Mouse (Mus musculus) CH12.LX (cell line): ENCODE data around the gene Vav1. TPM values are rescaled to one million over a fixed set of nuclear protein-coding genes. Genes with fewer than 3 reads are reported as not detected.
"Not testable (repeated sequence)": the region's sequence is repeated elsewhere in the genome, so short reads cannot be mapped to it uniquely, and the experiment has no call there.

Experiments
- DNase-seq: peaks from one replicate; pipeline ENCODE4 v3.0.0-alpha.2; 2013; ENCODE audit errors: extremely low read depth
- H3K27ac ChIP-seq: 2 replicates; pipeline ENCODE4 v1.5.1; 2012; ENCODE audit warnings: low read depth, mild to moderate bottlenecking, control low read depth, moderate library complexity; ENCODE audit not compliant: insufficient read depth
- H3K27me3 ChIP-seq: replicated peaks from 2 replicates; pipeline ENCODE3; 2012; ENCODE audit warnings: inconsistent platforms
- H3K36me3 ChIP-seq, 2 experiments: replicated peaks in 1 of 2; 2 replicates each; pipeline versions ENCODE3 to v1.6.1; 2012; ENCODE audit warnings: inconsistent platforms in 1 of 2, low read length in 1 of 2, mild to moderate bottlenecking in 1 of 2, mixed read lengths in 1 of 2, moderate library complexity in 1 of 2; ENCODE audit not compliant: control insufficient read depth in 1 of 2, insufficient read depth in 1 of 2
- H3K4me1 ChIP-seq, 2 experiments: 2 replicates each; pipeline ENCODE4 v1.6.1; 2012; ENCODE audit warnings: inconsistent platforms in 1 of 2, moderate library complexity in 1 of 2; ENCODE audit not compliant: insufficient read depth in 2 of 2, control insufficient read depth in 1 of 2
- H3K4me2 ChIP-seq: 2 replicates; pipeline ENCODE4 v1.6.1; 2012; ENCODE audit warnings: low read depth, mild to moderate bottlenecking, control low read depth; ENCODE audit not compliant: poor library complexity, insufficient read depth, severe bottlenecking
- H3K4me3 ChIP-seq, 3 experiments: fragments of 150-350 bp in 1 of 3; sonication (generic) in 1 of 3; replicated peaks in 1 of 3; 2 replicates each; pipeline versions ENCODE3 to v1.5.1; 2011 to 2012; ENCODE audit warnings: low read depth in 2 of 3, low read length in 2 of 3, mild to moderate bottlenecking in 2 of 3, moderate library complexity in 2 of 3, control low read depth in 1 of 3, improper control_type of control experiment in 1 of 3, inconsistent platforms in 1 of 3, mixed read lengths in 1 of 3; ENCODE audit not compliant: poor library complexity in 1 of 3
- H3K79me2 ChIP-seq: replicated peaks from 2 replicates; pipeline ENCODE4 v1.6.1; 2012; ENCODE audit warnings: mild to moderate bottlenecking, moderate library complexity; ENCODE audit not compliant: control insufficient read depth, poor library complexity, insufficient read depth, severe bottlenecking; ENCODE audit errors: extremely low read depth
- H3K9ac ChIP-seq: 2 replicates; pipeline ENCODE4 v1.6.1; 2012; ENCODE audit warnings: low read depth, mild to moderate bottlenecking, control low read depth, moderate library complexity; ENCODE audit not compliant: insufficient read depth
- H3K9me3 ChIP-seq: replicated peaks from 2 replicates; pipeline ENCODE3; 2012; ENCODE audit warnings: low read length, inconsistent platforms, mixed read lengths
- BHLHE40 ChIP-seq: IDR thresholded peaks from 2 replicates; pipeline ENCODE4 v1.6.1; 2011; ENCODE audit warnings: mild to moderate bottlenecking, low read depth, low read length, improper control_type of control experiment
- CHD1 ChIP-seq: IDR thresholded peaks from 2 replicates; pipeline ENCODE4 v1.6.1; 2012; ENCODE audit warnings: low read depth, low read length, improper control_type of control experiment, inconsistent platforms
- CHD2 ChIP-seq: IDR thresholded peaks from 2 replicates; pipeline ENCODE4 v1.6.1; 2011; ENCODE audit warnings: low read length, improper control_type of control experiment
- CTCF ChIP-seq, 2 experiments: IDR thresholded peaks in 1 of 2; conservative IDR thresholded peaks in 1 of 2; 2 replicates each; pipeline ENCODE4 v1.5.1; 2011 to 2012; ENCODE audit warnings: low read depth in 2 of 2, low read length in 2 of 2, improper control_type of control experiment in 1 of 2, inconsistent platforms in 1 of 2, mild to moderate bottlenecking in 1 of 2, moderate library complexity in 1 of 2
- E2F4 ChIP-seq: IDR thresholded peaks from 2 replicates; pipeline ENCODE4 v1.6.1; 2011; ENCODE audit warnings: low read depth, low read length, improper control_type of control experiment; ENCODE audit not compliant: insufficient replicate concordance
- EP300 ChIP-seq: IDR thresholded peaks from 2 replicates; pipeline ENCODE4 v1.6.1; 2011; ENCODE audit warnings: low read length, improper control_type of control experiment
- ETS1 ChIP-seq: conservative IDR thresholded peaks from 2 replicates; pipeline ENCODE4 v1.6.1; 2012; ENCODE audit warnings: low read depth, mild to moderate bottlenecking, inconsistent platforms, low read length, improper control_type of control experiment, moderate library complexity
- GABPA ChIP-seq: IDR thresholded peaks from 2 replicates; pipeline ENCODE4 v1.6.1; 2012; ENCODE audit warnings: low read depth, low read length, improper control_type of control experiment, inconsistent platforms; ENCODE audit not compliant: insufficient replicate concordance
- JUN ChIP-seq: IDR thresholded peaks from 2 replicates; pipeline ENCODE4 v1.6.1; 2011; ENCODE audit warnings: low read depth, mild to moderate bottlenecking, low read length, improper control_type of control experiment, moderate library complexity; ENCODE audit not compliant: insufficient read depth
- JUND ChIP-seq: conservative IDR thresholded peaks from 2 replicates; pipeline ENCODE4 v1.6.1; 2011; ENCODE audit warnings: low read depth, low read length, improper control_type of control experiment
- KAT2A ChIP-seq: IDR thresholded peaks from 2 replicates; pipeline ENCODE4 v1.6.1; 2012; ENCODE audit warnings: low read length, improper control_type of control experiment, inconsistent platforms; ENCODE audit not compliant: insufficient replicate concordance
- MAFK ChIP-seq: IDR thresholded peaks from 2 replicates; pipeline ENCODE4 v1.6.1; 2011; ENCODE audit warnings: low read length, improper control_type of control experiment; ENCODE audit not compliant: insufficient replicate concordance
- MAX ChIP-seq: IDR thresholded peaks from 2 replicates; pipeline ENCODE4 v1.6.1; 2011; ENCODE audit warnings: low read length, improper control_type of control experiment
- MEF2A ChIP-seq: IDR thresholded peaks from 2 replicates; pipeline ENCODE4 v1.6.1; 2014; ENCODE audit warnings: low read depth, mild to moderate bottlenecking, inconsistent platforms, low read length, improper control_type of control experiment, borderline replicate concordance
- MXI1 ChIP-seq: IDR thresholded peaks from 2 replicates; pipeline ENCODE4 v1.6.1; 2011; ENCODE audit warnings: mild to moderate bottlenecking, low read depth, low read length, improper control_type of control experiment
- NELFE ChIP-seq: IDR thresholded peaks from 2 replicates; pipeline ENCODE4 v1.6.1; 2011; ENCODE audit warnings: low read depth, low read length, improper control_type of control experiment
- NRF1 ChIP-seq: IDR thresholded peaks from 2 replicates; pipeline ENCODE4 v1.6.1; 2014; ENCODE audit warnings: low read depth, mild to moderate bottlenecking, inconsistent platforms, low read length, improper control_type of control experiment, moderate library complexity
- PAX5 ChIP-seq: IDR thresholded peaks from 2 replicates; pipeline ENCODE4 v1.6.1; 2012; ENCODE audit warnings: low read length, inconsistent platforms, mixed read lengths
- POLR2A ChIP-seq: IDR thresholded peaks from 2 replicates; pipeline ENCODE4 v1.6.1; 2011; ENCODE audit warnings: low read depth, mild to moderate bottlenecking, improper control_type of control experiment, low read length
- POLR2AphosphoS2 ChIP-seq: IDR thresholded peaks from 2 replicates; pipeline ENCODE4 v1.6.1; 2011; ENCODE audit warnings: low read depth, low read length, improper control_type of control experiment
- RAD21 ChIP-seq: IDR thresholded peaks from 2 replicates; pipeline ENCODE4 v1.6.1; 2011; ENCODE audit warnings: low read depth, mild to moderate bottlenecking, low read length, improper control_type of control experiment, moderate library complexity
- RCOR1 ChIP-seq: conservative IDR thresholded peaks from 2 replicates; pipeline ENCODE4 v1.6.1; 2012; ENCODE audit warnings: low read depth, mild to moderate bottlenecking, inconsistent platforms, low read length, improper control_type of control experiment
- SMC3 ChIP-seq: IDR thresholded peaks from 2 replicates; pipeline ENCODE4 v1.6.1; 2011; ENCODE audit warnings: low read depth, low read length, improper control_type of control experiment
- TBP ChIP-seq: conservative IDR thresholded peaks from 2 replicates; pipeline ENCODE4 v1.6.1; 2011; ENCODE audit warnings: low read depth, low read length, improper control_type of control experiment
- TCF12 ChIP-seq: IDR thresholded peaks from 2 replicates; pipeline ENCODE4 v1.6.1; 2014; ENCODE audit warnings: low read depth, mild to moderate bottlenecking, inconsistent platforms, low read length, improper control_type of control experiment
- USF1 ChIP-seq: IDR thresholded peaks from 2 replicates; pipeline ENCODE4 v1.6.1; 2014; ENCODE audit warnings: low read depth, mild to moderate bottlenecking, inconsistent platforms, low read length, improper control_type of control experiment
- USF2 ChIP-seq: conservative IDR thresholded peaks from 2 replicates; pipeline ENCODE4 v1.6.1; 2011; ENCODE audit warnings: low read depth, low read length, improper control_type of control experiment
- ZC3H11A ChIP-seq: IDR thresholded peaks from 2 replicates; pipeline ENCODE4 v1.6.1; 2012; ENCODE audit warnings: low read depth, mild to moderate bottlenecking, inconsistent platforms, low read length, improper control_type of control experiment
- ZMIZ1 ChIP-seq: IDR thresholded peaks from 2 replicates; pipeline ENCODE4 v1.6.1; 2012; ENCODE audit warnings: low read depth, mild to moderate bottlenecking, inconsistent platforms, low read length, improper control_type of control experiment
- ZNF384 ChIP-seq: IDR thresholded peaks from 2 replicates; pipeline ENCODE4 v1.6.1; 2012; ENCODE audit warnings: low read depth, low read length, improper control_type of control experiment, inconsistent platforms
- dilution Hi-C: fragments of 300-500 bp; cut with MboI; formaldehyde crosslinking; loops from 2 replicates; pipeline ENCODE4 v1.14.3; 2020; ENCODE audit warnings: low sequenced_read_pairs; ENCODE audit not compliant: extremely low pct_unique_long_range_greater_than_20kb, extremely low pct_ligation_motif_present
- in situ Hi-C: fragments of 300-500 bp; cut with MboI; formaldehyde crosslinking; loops from 3 replicates; pipeline ENCODE4 v1.14.3; 2019; ENCODE audit warnings: low sequenced_read_pairs, low pct_ligation_motif_present, low pct_unique_long_range_greater_than_20kb, mixed read lengths
- polyA plus RNA-seq: library from polyadenylated mRNA; unstranded; fragments of >175 nt; gene quantifications from 2 replicates; pipeline ENCODE4 v1.2.1, GENCODE M21; 2012; ENCODE audit warnings: low read depth; ENCODE audit not compliant: insufficient read length
- total RNA-seq, 2 experiments: library from RNA; depleted of rRNA; stranded (reverse); fragments of 300-350 nt in 1 of 2; fragments of >200 nt in 1 of 2; gene quantifications; 2 replicates each; pipeline ENCODE4 v1.2.3; 2012 to 2014

Vav1 gene
- total and polyA plus RNA-seq, 3 experiments = 60.3 to 90.9 (median 84.3) TPM

DNA sequence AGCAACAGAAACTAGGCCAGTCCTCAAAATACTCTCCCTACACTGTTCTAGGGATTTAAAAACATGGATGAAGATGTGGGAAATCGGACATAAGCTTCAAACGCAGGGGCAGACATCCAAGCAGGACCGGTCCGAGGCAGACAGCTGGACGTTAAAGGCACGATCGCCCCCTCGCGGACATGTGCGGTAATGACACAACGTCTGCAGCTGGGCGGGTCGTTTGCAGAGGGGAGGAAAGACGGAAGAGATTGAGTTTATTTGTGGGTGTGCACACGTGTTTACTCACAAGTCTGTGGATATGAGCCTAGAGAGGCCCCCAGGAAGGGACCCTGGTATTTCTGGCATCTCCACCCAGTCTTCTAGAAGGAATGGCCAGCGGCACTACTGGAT, 55.9 kb downstream of the Vav1 start (continued):
- TF ChIP-seq ETS1 = 0 out of 2 replicates have a peak, but pooled peaks have one; percentile 15

DNA sequence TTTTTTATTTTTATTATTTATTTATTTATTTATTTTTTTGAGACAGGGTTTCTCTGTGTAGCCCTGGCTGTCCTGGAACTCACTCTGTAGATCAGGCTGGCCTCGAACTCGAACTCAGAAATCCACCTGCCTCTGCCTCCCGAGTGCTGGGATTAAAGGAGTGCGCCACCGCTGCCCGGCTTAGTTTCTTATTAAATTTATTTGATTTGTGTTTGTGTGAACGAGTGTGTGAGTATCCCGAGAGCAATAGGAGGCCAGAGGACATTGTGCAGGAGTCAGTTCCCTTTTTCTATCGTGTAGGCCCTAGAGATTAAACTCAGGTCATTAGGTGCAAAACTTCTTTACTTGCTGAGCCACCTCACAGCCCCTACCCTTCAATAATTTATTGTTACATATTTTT, 56.3 kb downstream of the Vav1 start:
- dilution Hi-C loops = not testable (repeated sequence)

GRCm38 (mm10) chr17:57335673-57336303, 56.9 kb downstream of the Vav1 start:
- H3K4me2 ChIP-seq = no peak overlapping the region
- TF ChIP-seq PAX5 (no peak), NRF1 (no peak), ZMIZ1 (no peak), CHD1 (no peak), NELFE (no peak), CHD2 (no peak), RCOR1 (no peak), EP300 (no peak; the same call in 1 of the 2 replicates), TCF12 (peak; percentile 49; the same call in 1 of the 2 replicates), JUND (no peak), RAD21 (peak; percentile 98), MXI1 (peak; percentile 65; the same call in 1 of the 2 replicates), MAX (no peak), CTCF (conservative IDR thresholded peaks at IDR 0.05 in 1 of 2, IDR thresholded peaks at IDR 0.05 in 1 of 2; ENCODE audit: low read depth in 2 of 2, low read length in 2 of 2) (peak; percentile 70 to 98), SMC3 (peak; percentile 97), KAT2A (no peak), USF1 (no peak), JUN (no peak), ZNF384 (no peak), E2F4 (no peak), ETS1 (no peak), POLR2A (no peak), GABPA (no peak), ZC3H11A (peak; percentile 91), MEF2A (peak; percentile 56; the same call in 1 of the 2 replicates), USF2 (no peak), POLR2AphosphoS2 (no peak), BHLHE40 (no peak), MAFK (no peak)

More for the DNA sequence above, 56.3 kb downstream of the Vav1 start:
- not testable (repeated sequence) for H3K9me3 ChIP-seq, H3K36me3 ChIP-seq, H3K27ac ChIP-seq, H3K4me3 ChIP-seq, H3K79me2 ChIP-seq, H3K27me3 ChIP-seq, DNase-seq
- peak overlapping the region; percentile 19; the same call in 1 of the 2 replicates for H3K9ac ChIP-seq
- H3K4me2 ChIP-seq = peak overlapping the region; percentile 60
- in situ Hi-C loops = loop anchor here (5.0 to 25.0 kb wide), 4 partner anchors 90 to 340 kb away; partner anchors contain the start of genes Alkbh7, Clpp, Dennd1c and Gpr108
- 0 out of 2 replicates have a peak, but pooled peaks have one; percentile 9 for TF ChIP-seq TBP
- TF ChIP-seq EP300 = peak; percentile 35
- peaks cover 2 to 22% of the 10 kb centered on the region in 2 experiments; a peak in 3 of 4 replicates for H3K4me1 ChIP-seq

More at GRCm38 (mm10) chr17:57335673-57336303, 56.9 kb downstream of the Vav1 start:
- in situ Hi-C loops = loop anchor here (5.0 to 25.0 kb wide), 4 partner anchors 91 to 341 kb away; partner anchors contain the start of genes Alkbh7, Clpp, Dennd1c and Gpr108
- no peaks in the 10 kb centered on the region for H3K27me3 ChIP-seq
- H3K79me2 ChIP-seq = no peaks in the 10 kb centered on the region
- H3K9ac ChIP-seq = no peak overlapping the region
- H3K9me3 ChIP-seq = no peaks in the 10 kb centered on the region
- peaks cover 2 to 26% of the 10 kb centered on the region in 2 experiments; a peak in 3 of 4 replicates for H3K4me1 ChIP-seq
- dilution Hi-C loops = no loop called here
- H3K27ac ChIP-seq = no peak overlapping the region
- DNase-seq = peak; percentile 95
- H3K36me3 ChIP-seq = peaks cover 0 to 3% of the 10 kb centered on the region in 2 experiments
- no peak overlapping the region for H3K4me3 ChIP-seq
